Mouse (Mus musculus): ENCODE results near the gene Sox5. TPM values are rescaled to one million over a fixed set of nuclear protein-coding genes. Genes with fewer than 3 reads are reported as not detected.

Gene Sox5
- polyA plus RNA-seq, 1 experiment from 2014 or later: 54.7 TPM

DNA sequence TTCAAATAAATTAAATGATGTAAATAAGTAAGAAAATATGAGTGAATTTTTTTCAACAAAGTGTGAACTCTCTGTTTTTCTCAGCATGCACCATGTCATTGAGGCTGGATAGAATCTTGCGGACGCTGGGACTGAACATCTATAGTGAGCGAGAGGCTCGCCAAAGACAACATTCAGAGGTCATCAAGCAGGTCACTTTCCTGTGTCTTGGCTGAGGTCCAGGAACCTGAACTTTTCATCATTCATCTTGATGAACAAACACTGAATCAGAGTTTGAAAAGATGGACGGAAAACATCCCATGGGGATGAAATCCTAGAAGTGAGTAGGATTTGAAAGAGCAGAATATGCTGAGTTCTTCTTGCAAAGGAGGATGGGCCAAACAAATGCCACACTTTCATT lies 729.3 kb downstream of the Sox5 start:
- Histone ChIP-seq H3K9ac (ENCODE audit: low read length) (no peak overlapping the region), H3K4me1 (ENCODE audit: control insufficient read depth, insufficient read depth, low read length) (no peaks in the 10 kb centered on the region), H3K4me2 (ENCODE audit: low read depth, severe bottlenecking) (no peak overlapping the region), H3K36me3 (ENCODE audit: control insufficient read depth, insufficient read depth, low read length) (no peaks in the 10 kb centered on the region), H3K9me3 (ENCODE audit: control insufficient read depth, low read length) (no peaks in the 10 kb centered on the region), H3K27me3 (ENCODE audit: control insufficient read depth, insufficient read depth, low read length) (no peaks in the 10 kb centered on the region), H3K4me3 (ENCODE audit: low read depth, low read length) (no peak overlapping the region), H3K27ac (replicated peaks; ENCODE audit: low read depth, low read length) (no peak overlapping the region)
- WGBS: 85% methylated on average over 5 of the region's 5 CpGs
- no peak for ATAC-seq (ENCODE audit: insufficient number of reproducible peaks, low FRiP score, low TSS enrichment, low read depth)
- no peak for DNase-seq (ENCODE audit: low spot score)

DNA sequence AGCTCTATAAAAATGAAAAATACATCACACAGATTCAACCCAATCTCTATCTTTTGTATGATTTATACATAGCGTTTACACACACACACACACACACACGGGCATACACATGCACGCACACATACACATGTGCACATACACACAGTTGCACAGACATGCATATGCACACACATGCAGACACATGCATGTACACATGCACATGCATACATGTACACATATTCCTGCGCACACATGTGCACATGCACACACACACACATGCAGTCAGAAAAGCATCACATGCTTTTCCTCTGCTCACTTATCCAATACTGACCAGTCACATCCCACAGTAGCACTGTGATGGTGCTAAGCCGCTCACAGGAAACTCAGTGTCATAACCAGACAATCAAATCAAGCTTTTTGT lies 730.5 kb downstream of the Sox5 start:
- no peak overlapping the region for H3K27ac ChIP-seq (replicated peaks; ENCODE audit: low read depth, low read length)
- H3K9ac ChIP-seq (ENCODE audit: low read length): no peak overlapping the region
- no peak for DNase-seq (ENCODE audit: low spot score)
- WGBS: 96% methylated on average over 5 of the region's 5 CpGs
- no peak for ATAC-seq (ENCODE audit: insufficient number of reproducible peaks, low FRiP score, low TSS enrichment, low read depth)
- no peak overlapping the region for H3K4me3 ChIP-seq (ENCODE audit: low read depth, low read length)
- H3K36me3 ChIP-seq (ENCODE audit: control insufficient read depth, insufficient read depth, low read length): no peaks in the 10 kb centered on the region
- no peaks in the 10 kb centered on the region for H3K9me3 ChIP-seq (ENCODE audit: control insufficient read depth, low read length)
- no peaks in the 10 kb centered on the region for H3K4me1 ChIP-seq (ENCODE audit: control insufficient read depth, insufficient read depth, low read length)
- H3K27me3 ChIP-seq (ENCODE audit: control insufficient read depth, insufficient read depth, low read length): no peaks in the 10 kb centered on the region
- H3K4me2 ChIP-seq (ENCODE audit: low read depth, severe bottlenecking): no peak overlapping the region

DNA sequence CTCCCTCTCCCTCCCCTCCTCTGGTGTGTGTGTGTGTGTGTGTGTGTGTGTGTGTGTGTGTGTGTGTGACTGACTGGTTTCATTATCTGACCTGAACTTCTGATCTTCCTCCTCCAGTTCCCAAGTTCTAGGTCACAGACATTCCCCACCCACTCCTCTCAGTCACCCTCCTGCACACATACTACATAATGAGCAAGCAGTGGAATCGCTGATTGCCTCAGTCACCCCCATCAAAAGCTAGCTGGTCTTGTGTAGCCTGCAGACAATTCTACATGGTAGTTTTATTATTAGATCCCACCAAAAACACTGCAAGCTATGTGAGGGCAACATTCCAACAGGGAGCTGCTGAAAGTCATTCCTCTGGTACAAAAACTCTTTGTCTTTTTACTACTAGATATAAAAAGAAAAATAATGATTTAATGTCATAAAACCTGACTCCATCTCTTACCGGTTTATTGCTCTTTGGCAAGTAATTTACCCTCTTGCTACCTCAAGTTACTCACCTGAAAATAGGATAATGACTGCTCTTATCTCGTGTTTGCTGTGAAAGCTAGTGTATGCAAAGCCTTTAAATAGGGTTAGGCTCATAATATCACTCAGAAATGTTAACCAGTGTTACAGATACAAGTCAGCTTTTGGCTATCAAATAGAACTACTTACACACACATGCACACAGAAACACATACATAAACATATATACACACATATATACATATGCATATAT lies 733.4 kb downstream of the Sox5 start:
- no peak for DNase-seq (ENCODE audit: low spot score)
- no peaks in the 10 kb centered on the region for H3K9me3 ChIP-seq (ENCODE audit: control insufficient read depth, low read length)
- ATAC-seq (ENCODE audit: insufficient number of reproducible peaks, low FRiP score, low TSS enrichment, low read depth): no peak; the same call in 1 of the 2 replicates
- H3K27me3 ChIP-seq (ENCODE audit: control insufficient read depth, insufficient read depth, low read length): no peaks in the 10 kb centered on the region
- H3K9ac ChIP-seq (ENCODE audit: low read length): no peak overlapping the region
- peaks cover 8% of the 10 kb centered on the region; the same call in 1 of the 2 replicates for H3K4me1 ChIP-seq (ENCODE audit: control insufficient read depth, insufficient read depth, low read length)
- H3K36me3 ChIP-seq (ENCODE audit: control insufficient read depth, insufficient read depth, low read length): no peaks in the 10 kb centered on the region
- H3K4me2 ChIP-seq (ENCODE audit: low read depth, severe bottlenecking): no peak overlapping the region
- WGBS: 73% methylated on average over 3 of the region's 3 CpGs
- H3K27ac ChIP-seq (replicated peaks; ENCODE audit: low read depth, low read length): no peak overlapping the region
- no peak overlapping the region for H3K4me3 ChIP-seq (ENCODE audit: low read depth, low read length)

DNA sequence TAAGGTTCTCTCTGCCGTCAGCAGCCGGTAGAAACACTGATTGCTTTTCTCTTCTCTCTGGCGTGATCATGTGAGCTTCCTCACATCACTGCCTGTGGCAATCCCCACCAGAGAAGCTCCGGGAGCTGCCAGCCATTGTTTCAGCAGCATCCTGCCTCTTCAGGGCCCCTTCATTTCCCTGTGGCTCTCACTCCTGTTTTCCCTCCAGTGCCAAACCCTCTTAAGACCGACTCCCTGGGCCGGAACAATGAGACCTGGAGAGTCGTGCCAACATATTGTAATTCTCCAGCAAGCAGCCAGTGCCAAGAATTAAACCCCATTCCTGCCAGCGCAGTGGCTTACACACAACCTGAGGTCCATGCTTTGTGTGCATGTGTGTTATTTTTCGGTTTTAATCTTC lies 736.3 kb downstream of the Sox5 start:
- Histone ChIP-seq H3K27ac (replicated peaks; ENCODE audit: low read depth, low read length) (no peak overlapping the region), H3K4me2 (ENCODE audit: low read depth, severe bottlenecking) (no peak overlapping the region), H3K9me3 (ENCODE audit: control insufficient read depth, low read length) (no peaks in the 10 kb centered on the region), H3K9ac (ENCODE audit: low read length) (no peak overlapping the region), H3K4me3 (ENCODE audit: low read depth, low read length) (no peak overlapping the region), H3K27me3 (ENCODE audit: control insufficient read depth, insufficient read depth, low read length) (no peaks in the 10 kb centered on the region), H3K4me1 (ENCODE audit: control insufficient read depth, insufficient read depth, low read length) (peaks cover 13% of the 10 kb centered on the region; the same call in 1 of the 2 replicates), H3K36me3 (ENCODE audit: control insufficient read depth, insufficient read depth, low read length) (no peaks in the 10 kb centered on the region)
- WGBS: 79% methylated on average over 9 of the region's 9 CpGs
- ATAC-seq (ENCODE audit: insufficient number of reproducible peaks, low FRiP score, low TSS enrichment, low read depth) (no peak), DNase-seq (ENCODE audit: low spot score) (no peak)

DNA sequence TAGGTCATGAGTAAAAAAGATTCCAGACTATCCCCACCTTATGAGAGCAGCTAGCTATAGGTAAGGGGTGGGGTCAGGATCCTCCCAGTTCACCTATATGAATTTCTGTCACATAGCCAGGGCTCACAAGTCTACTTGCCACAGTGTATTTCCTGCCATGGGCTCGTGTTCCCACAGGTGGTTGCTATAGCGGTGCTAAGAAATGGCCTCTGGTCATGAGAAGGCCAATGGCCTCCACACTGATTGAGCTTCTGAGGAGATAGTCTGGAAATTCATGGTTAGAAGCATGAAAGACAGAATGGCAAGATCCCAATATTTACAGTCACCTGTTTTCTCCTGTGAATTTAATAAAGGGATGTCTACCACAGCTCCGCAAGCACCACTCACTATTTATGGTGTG lies 737.4 kb downstream of the Sox5 start:
- no peak for ATAC-seq (ENCODE audit: insufficient number of reproducible peaks, low FRiP score, low TSS enrichment, low read depth)

DNA sequence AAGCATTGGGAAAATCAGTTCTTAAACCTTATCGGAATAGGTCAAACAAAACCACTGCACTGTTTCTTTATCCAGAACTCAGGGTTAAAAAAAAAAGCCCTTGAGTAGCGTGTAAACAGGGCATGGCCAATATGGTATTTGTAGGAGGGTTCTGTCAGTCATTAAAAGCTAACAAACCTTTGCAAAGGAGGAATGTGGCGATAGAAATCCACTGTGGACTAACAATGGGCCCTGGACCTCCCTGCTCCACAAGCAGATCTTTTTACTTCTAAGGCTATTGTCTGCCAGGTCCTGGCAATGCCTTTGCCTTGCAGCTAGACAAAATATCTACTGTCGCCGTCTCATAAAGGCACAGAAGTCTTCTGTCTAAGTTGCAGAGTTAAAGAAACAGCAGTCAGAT lies 738.8 kb downstream of the Sox5 start:
- WGBS: 68% methylated on average over 5 of the region's 5 CpGs
- ATAC-seq (ENCODE audit: insufficient number of reproducible peaks, low FRiP score, low TSS enrichment, low read depth): no peak

More for the DNA sequence above, 737.4 kb downstream of the Sox5 start:
- DNase-seq (ENCODE audit: low spot score): no peak
- Histone ChIP-seq H3K4me3 (ENCODE audit: low read depth, low read length) (no peak overlapping the region), H3K9me3 (ENCODE audit: control insufficient read depth, low read length) (no peaks in the 10 kb centered on the region), H3K4me1 (ENCODE audit: control insufficient read depth, insufficient read depth, low read length) (peaks cover 13% of the 10 kb centered on the region; the same call in 1 of the 2 replicates), H3K27ac (replicated peaks; ENCODE audit: low read depth, low read length) (no peak overlapping the region), H3K4me2 (ENCODE audit: low read depth, severe bottlenecking) (no peak overlapping the region), H3K9ac (ENCODE audit: low read length) (no peak overlapping the region), H3K36me3 (ENCODE audit: control insufficient read depth, insufficient read depth, low read length) (no peaks in the 10 kb centered on the region), H3K27me3 (ENCODE audit: control insufficient read depth, insufficient read depth, low read length) (no peaks in the 10 kb centered on the region)
- 89% methylated on average over 3 of the region's 3 CpGs for WGBS

DNA sequence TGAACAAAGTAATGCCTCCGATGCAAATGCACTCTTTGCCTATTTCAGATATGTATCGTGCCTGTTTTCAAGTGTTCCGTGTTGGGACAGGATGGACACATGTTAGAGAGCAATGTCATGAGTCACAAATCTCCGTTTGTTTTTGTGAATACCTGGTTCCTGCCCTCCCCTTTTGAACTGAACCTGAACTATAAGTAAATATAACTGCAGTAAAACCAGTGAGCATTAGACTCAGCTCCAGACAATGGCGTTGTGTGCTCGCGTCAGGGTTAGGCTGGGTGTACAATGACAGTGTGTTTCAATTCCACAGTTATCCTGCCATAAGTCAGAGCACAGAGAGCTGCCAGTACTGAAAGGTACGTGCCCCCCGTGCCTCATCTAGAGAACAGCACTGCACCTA lies 739.8 kb downstream of the Sox5 start:
- Histone ChIP-seq H3K27me3 (ENCODE audit: control insufficient read depth, insufficient read depth, low read length) (no peaks in the 10 kb centered on the region), H3K4me1 (ENCODE audit: control insufficient read depth, insufficient read depth, low read length) (peaks cover 13% of the 10 kb centered on the region; the same call in 1 of the 2 replicates), H3K4me2 (ENCODE audit: low read depth, severe bottlenecking) (no peak overlapping the region), H3K4me3 (ENCODE audit: low read depth, low read length) (no peak overlapping the region), H3K9ac (ENCODE audit: low read length) (no peak overlapping the region), H3K27ac (replicated peaks; ENCODE audit: low read depth, low read length) (no peak overlapping the region), H3K36me3 (ENCODE audit: control insufficient read depth, insufficient read depth, low read length) (no peaks in the 10 kb centered on the region), H3K9me3 (ENCODE audit: control insufficient read depth, low read length) (no peaks in the 10 kb centered on the region)
- DNase-seq (ENCODE audit: low spot score) (no peak), ATAC-seq (ENCODE audit: insufficient number of reproducible peaks, low FRiP score, low TSS enrichment, low read depth) (no peak)
- 90% methylated on average over 9 of the region's 9 CpGs for WGBS

More for the DNA sequence above, 738.8 kb downstream of the Sox5 start:
- Histone ChIP-seq H3K9me3 (ENCODE audit: control insufficient read depth, low read length) (no peaks in the 10 kb centered on the region), H3K9ac (ENCODE audit: low read length) (no peak overlapping the region), H3K36me3 (ENCODE audit: control insufficient read depth, insufficient read depth, low read length) (no peaks in the 10 kb centered on the region), H3K4me3 (ENCODE audit: low read depth, low read length) (no peak overlapping the region), H3K4me2 (ENCODE audit: low read depth, severe bottlenecking) (no peak overlapping the region), H3K4me1 (ENCODE audit: control insufficient read depth, insufficient read depth, low read length) (peaks cover 13% of the 10 kb centered on the region; the same call in 1 of the 2 replicates), H3K27me3 (ENCODE audit: control insufficient read depth, insufficient read depth, low read length) (no peaks in the 10 kb centered on the region), H3K27ac (replicated peaks; ENCODE audit: low read depth, low read length) (peak overlapping the region; percentile 10; the same call in 1 of the 2 replicates)
- DNase-seq (ENCODE audit: low spot score): no peak

DNA sequence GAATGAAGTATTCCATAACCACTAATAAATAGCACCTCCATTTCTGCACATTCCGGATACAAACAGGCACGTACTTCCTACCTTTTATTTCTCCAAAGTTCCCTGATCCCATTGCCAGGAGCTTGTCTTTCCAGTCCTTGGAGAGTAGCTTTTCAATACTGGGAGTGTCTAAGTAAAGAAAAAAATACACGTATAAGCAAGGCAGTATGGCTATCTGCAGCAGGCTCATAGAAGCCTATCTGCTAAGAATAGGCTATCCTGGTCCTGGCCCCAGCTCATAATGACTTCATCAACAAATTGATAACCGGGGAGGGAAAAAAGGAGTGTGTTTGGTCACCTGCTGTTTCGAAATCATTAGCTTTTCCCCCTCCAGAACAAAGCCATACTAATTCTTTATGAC lies 740.6 kb downstream of the Sox5 start:
- WGBS: 78% methylated on average over 5 of the region's 5 CpGs
- no peak overlapping the region for H3K27ac ChIP-seq (replicated peaks; ENCODE audit: low read depth, low read length)
- no peak for ATAC-seq (ENCODE audit: insufficient number of reproducible peaks, low FRiP score, low TSS enrichment, low read depth)
- H3K4me2 ChIP-seq (ENCODE audit: low read depth, severe bottlenecking): no peak overlapping the region
- no peak overlapping the region for H3K9ac ChIP-seq (ENCODE audit: low read length)
- no peaks in the 10 kb centered on the region for H3K9me3 ChIP-seq (ENCODE audit: control insufficient read depth, low read length)
- DNase-seq (ENCODE audit: low spot score): no peak
- no peaks in the 10 kb centered on the region for H3K36me3 ChIP-seq (ENCODE audit: control insufficient read depth, insufficient read depth, low read length)
- no peak overlapping the region for H3K4me3 ChIP-seq (ENCODE audit: low read depth, low read length)
- no peaks in the 10 kb centered on the region for H3K27me3 ChIP-seq (ENCODE audit: control insufficient read depth, insufficient read depth, low read length)
- peaks cover 13% of the 10 kb centered on the region; the same call in 1 of the 2 replicates for H3K4me1 ChIP-seq (ENCODE audit: control insufficient read depth, insufficient read depth, low read length)

All from limb, embryonic 11.5 days (tissue).